Mouse (Mus musculus) erythroblast, adult 5-6 weeks (primary cell): ENCODE measurements around the gene Krtcap2. TPM values are rescaled to one million over a fixed set of nuclear protein-coding genes. Genes with fewer than 3 reads are reported as not detected.

Source experiments
- total RNA-seq, 2 experiments: library from RNA; stranded (forward) in 1 of 2; stranded (reverse) in 1 of 2; fragments of 150-400 nt in 1 of 2; fragments of 200-764, 138-1000 nt in 1 of 2; gene quantifications; 2 replicates each; pipeline versions ENCODE4 v1.2.3 to v1.2.4; 2015 to 2017; ENCODE audit warnings: low replicate concordance in 2 of 2

Gene Krtcap2
- total RNA-seq, 2 experiments from 2014 or later, result 31.8 to 49.8 TPM

Other genes with a start within 250 kb of the Krtcap2 start
- gene Rusc1, start 152.7 kb upstream of the Krtcap2 start, total RNA-seq (2015; ENCODE audit: low replicate concordance), result 0.38 and 2.5 TPM in 2 replicates
- 1.6 and 5.6 TPM in 2 replicates for gene Rusc1, start 152.7 kb upstream of the Krtcap2 start, total RNA-seq (2017; ENCODE audit: low replicate concordance)
- not detected in 2 replicates for gene Gm43738, start 144.9 kb upstream of the Krtcap2 start, total RNA-seq (2015; ENCODE audit: low replicate concordance)
- gene Gm43738, start 144.9 kb upstream of the Krtcap2 start, total RNA-seq (2017; ENCODE audit: low replicate concordance), result not detected in 2 replicates
- gene Fdps, start 144.0 kb upstream of the Krtcap2 start, total RNA-seq (2015; ENCODE audit: low replicate concordance), result 17.1 and 33.6 TPM in 2 replicates
- 30.1 and 47.8 TPM in 2 replicates for gene Fdps, start 144.0 kb upstream of the Krtcap2 start, total RNA-seq (2017; ENCODE audit: low replicate concordance)
- gene Pklr, start 109.8 kb upstream of the Krtcap2 start, total RNA-seq (2015; ENCODE audit: low replicate concordance), result 22.5 and 23.4 TPM in 2 replicates
- 5.6 and 5.7 TPM in 2 replicates for gene Pklr, start 109.8 kb upstream of the Krtcap2 start, total RNA-seq (2017; ENCODE audit: low replicate concordance)
- not detected in 2 replicates for gene Hcn3, start 85.8 kb upstream of the Krtcap2 start, total RNA-seq (2015; ENCODE audit: low replicate concordance)
- gene Hcn3, start 85.8 kb upstream of the Krtcap2 start, total RNA-seq (2017; ENCODE audit: low replicate concordance), result 1.3 TPM in 1 of 2 replicates, not detected in the other
- gene Clk2, start 81.2 kb upstream of the Krtcap2 start, total RNA-seq (2015; ENCODE audit: low replicate concordance), result 16.3 and 37.9 TPM in 2 replicates
- gene Clk2, start 81.2 kb upstream of the Krtcap2 start, total RNA-seq (2017; ENCODE audit: low replicate concordance), result 24.4 and 47.4 TPM in 2 replicates
- 20.3 and 24.0 TPM in 2 replicates for gene Scamp3, start 68.5 kb upstream of the Krtcap2 start, total RNA-seq (2015; ENCODE audit: low replicate concordance)
- gene Scamp3, start 68.5 kb upstream of the Krtcap2 start, total RNA-seq (2017; ENCODE audit: low replicate concordance), result 3.5 and 5.8 TPM in 2 replicates
- gene Fam189b, start 62.8 kb upstream of the Krtcap2 start, total RNA-seq (2015; ENCODE audit: low replicate concordance), result 3.3 and 18.6 TPM in 2 replicates
- gene Fam189b, start 62.8 kb upstream of the Krtcap2 start, total RNA-seq (2017; ENCODE audit: low replicate concordance), result 1.8 TPM in 1 of 2 replicates, not detected in the other
- 11.1 and 18.8 TPM in 2 replicates for gene Gba, start 43.0 kb upstream of the Krtcap2 start, total RNA-seq (2015; ENCODE audit: low replicate concordance)
- gene Gba, start 43.0 kb upstream of the Krtcap2 start, total RNA-seq (2017; ENCODE audit: low replicate concordance), result 12.9 and 13.2 TPM in 2 replicates
- not detected in 2 replicates for gene Thbs3, start 30.8 kb upstream of the Krtcap2 start, total RNA-seq (2015; ENCODE audit: low replicate concordance)
- 1.7 TPM in 1 of 2 replicates, not detected in the other for gene Thbs3, start 30.8 kb upstream of the Krtcap2 start, total RNA-seq (2017; ENCODE audit: low replicate concordance)
- gene Mtx1, start 18.9 kb upstream of the Krtcap2 start, total RNA-seq (2015; ENCODE audit: low replicate concordance), result 4.0 and 13.4 TPM in 2 replicates
- 8.6 and 13.4 TPM in 2 replicates for gene Mtx1, start 18.9 kb upstream of the Krtcap2 start, total RNA-seq (2017; ENCODE audit: low replicate concordance)
- gene Muc1, start 16.9 kb upstream of the Krtcap2 start, total RNA-seq (2015; ENCODE audit: low replicate concordance), result not detected in 2 replicates
- not detected in 2 replicates for gene Muc1, start 16.9 kb upstream of the Krtcap2 start, total RNA-seq (2017; ENCODE audit: low replicate concordance)
- not detected in 2 replicates for gene Trim46, start 343 bp downstream of the Krtcap2 start, total RNA-seq (2015; ENCODE audit: low replicate concordance)
- gene Trim46, start 343 bp downstream of the Krtcap2 start, total RNA-seq (2017; ENCODE audit: low replicate concordance), result not detected in 2 replicates
- gene Dpm3, start 13.4 kb downstream of the Krtcap2 start, total RNA-seq (2015; ENCODE audit: low replicate concordance), result 16.1 and 42.3 TPM in 2 replicates
- gene Dpm3, start 13.4 kb downstream of the Krtcap2 start, total RNA-seq (2017; ENCODE audit: low replicate concordance), result 4.3 TPM in 1 of 2 replicates, not detected in the other
- gene Slc50a1, start 24.6 kb downstream of the Krtcap2 start, total RNA-seq (2015; ENCODE audit: low replicate concordance), result 8.8 and 12.9 TPM in 2 replicates
- gene Slc50a1, start 24.6 kb downstream of the Krtcap2 start, total RNA-seq (2017; ENCODE audit: low replicate concordance), result 10.9 and 11.5 TPM in 2 replicates
- gene Efna1, start 35.2 kb downstream of the Krtcap2 start, total RNA-seq (2015; ENCODE audit: low replicate concordance), result not detected in 2 replicates
- gene Efna1, start 35.2 kb downstream of the Krtcap2 start, total RNA-seq (2017; ENCODE audit: low replicate concordance), result not detected in 2 replicates
- not detected in 2 replicates for gene Efna3, start 77.0 kb downstream of the Krtcap2 start, total RNA-seq (2015; ENCODE audit: low replicate concordance)
- not detected in 2 replicates for gene Efna3, start 77.0 kb downstream of the Krtcap2 start, total RNA-seq (2017; ENCODE audit: low replicate concordance)
- not detected in 2 replicates for gene Efna4, start 92.1 kb downstream of the Krtcap2 start, total RNA-seq (2015; ENCODE audit: low replicate concordance)
- not detected in 2 replicates for gene Efna4, start 92.1 kb downstream of the Krtcap2 start, total RNA-seq (2017; ENCODE audit: low replicate concordance)
- 25.3 and 34.2 TPM in 2 replicates for gene Adam15, start 104.0 kb downstream of the Krtcap2 start, total RNA-seq (2015; ENCODE audit: low replicate concordance)
- gene Adam15, start 104.0 kb downstream of the Krtcap2 start, total RNA-seq (2017; ENCODE audit: low replicate concordance), result 5.0 and 14.1 TPM in 2 replicates
- not detected in 2 replicates for gene Dcst2, start 116.0 kb downstream of the Krtcap2 start, total RNA-seq (2015; ENCODE audit: low replicate concordance)
- gene Dcst2, start 116.0 kb downstream of the Krtcap2 start, total RNA-seq (2017; ENCODE audit: low replicate concordance), result not detected in 2 replicates
- gene Dcst1, start 119.3 kb downstream of the Krtcap2 start, total RNA-seq (2015; ENCODE audit: low replicate concordance), result not detected in 2 replicates
- not detected in 2 replicates for gene Dcst1, start 119.3 kb downstream of the Krtcap2 start, total RNA-seq (2017; ENCODE audit: low replicate concordance)
- 5.8 and 7.7 TPM in 2 replicates for gene Zbtb7b, start 148.8 kb downstream of the Krtcap2 start, total RNA-seq (2015; ENCODE audit: low replicate concordance)
- 5.4 and 15.2 TPM in 2 replicates for gene Zbtb7b, start 148.8 kb downstream of the Krtcap2 start, total RNA-seq (2017; ENCODE audit: low replicate concordance)
- gene Lenep, start 156.8 kb downstream of the Krtcap2 start, total RNA-seq (2015; ENCODE audit: low replicate concordance), result 0.63 and 3.7 TPM in 2 replicates
- 0.17 TPM in 1 of 2 replicates, not detected in the other for gene Lenep, start 156.8 kb downstream of the Krtcap2 start, total RNA-seq (2017; ENCODE audit: low replicate concordance)
- 2.1 and 6.3 TPM in 2 replicates for gene Flad1, start 165.9 kb downstream of the Krtcap2 start, total RNA-seq (2015; ENCODE audit: low replicate concordance)
- 1.8 and 3.1 TPM in 2 replicates for gene Flad1, start 165.9 kb downstream of the Krtcap2 start, total RNA-seq (2017; ENCODE audit: low replicate concordance)
- gene Cks1b, start 172.4 kb downstream of the Krtcap2 start, total RNA-seq (2015; ENCODE audit: low replicate concordance), result 67.9 and 79.9 TPM in 2 replicates
- gene Cks1b, start 172.4 kb downstream of the Krtcap2 start, total RNA-seq (2017; ENCODE audit: low replicate concordance), result 37.4 and 42.1 TPM in 2 replicates
- gene Shc1, start 172.5 kb downstream of the Krtcap2 start, total RNA-seq (2015; ENCODE audit: low replicate concordance), result 14.4 and 25.2 TPM in 2 replicates
- 21.3 and 24.1 TPM in 2 replicates for gene Shc1, start 172.5 kb downstream of the Krtcap2 start, total RNA-seq (2017; ENCODE audit: low replicate concordance)
- 9.8 and 11.5 TPM in 2 replicates for gene Pygo2, start 184.2 kb downstream of the Krtcap2 start, total RNA-seq (2015; ENCODE audit: low replicate concordance)
- gene Pygo2, start 184.2 kb downstream of the Krtcap2 start, total RNA-seq (2017; ENCODE audit: low replicate concordance), result 5.6 and 12.4 TPM in 2 replicates
- 3.8 and 4.2 TPM in 2 replicates for gene Pbxip1, start 190.7 kb downstream of the Krtcap2 start, total RNA-seq (2015; ENCODE audit: low replicate concordance)
- gene Pbxip1, start 190.7 kb downstream of the Krtcap2 start, total RNA-seq (2017; ENCODE audit: low replicate concordance), result 6.2 and 8.6 TPM in 2 replicates
- gene Pmvk, start 208.6 kb downstream of the Krtcap2 start, total RNA-seq (2015; ENCODE audit: low replicate concordance), result 5.4 and 8.1 TPM in 2 replicates
- 6.6 and 10.1 TPM in 2 replicates for gene Pmvk, start 208.6 kb downstream of the Krtcap2 start, total RNA-seq (2017; ENCODE audit: low replicate concordance)